Mouse (Mus musculus) limb, embryonic 14.5 days (tissue): ENCODE data around the gene Cdca4. TPM values are rescaled to one million over a fixed set of nuclear protein-coding genes. Genes with fewer than 3 reads are reported as not detected.

Experiments
- ATAC-seq: fragments of 200-750 bp; cut with Nextera tagmentation; 2 replicates; pipeline ENCODE4 v1.8.0; 2017; ENCODE audit warnings: low read depth, moderate number of reproducible peaks, moderate TSS enrichment; ENCODE audit not compliant: low FRiP score
- DNase-seq: peaks from one replicate; pipeline ENCODE4 v3.0.0-alpha.2; 2015; ENCODE audit warnings: low spot score
- H3K27ac ChIP-seq: fragments of 300-500 bp; sonication (generic); replicated peaks from 2 replicates; pipeline ENCODE4 v1.5.1; 2014; ENCODE audit warnings: low read depth, mild to moderate bottlenecking, low read length, moderate library complexity, mixed read lengths
- H3K27me3 ChIP-seq: fragments of 300-500 bp; sonication (generic); 2 replicates; pipeline ENCODE4 v1.6.1; 2014; ENCODE audit warnings: low read length, mixed read lengths; ENCODE audit not compliant: control insufficient read depth, insufficient read depth
- H3K36me3 ChIP-seq: fragments of 300-500 bp; sonication (generic); 2 replicates; pipeline ENCODE4 v1.6.1; 2014; ENCODE audit warnings: mild to moderate bottlenecking, low read length, moderate library complexity, mixed read lengths; ENCODE audit not compliant: control insufficient read depth, insufficient read depth
- H3K4me1 ChIP-seq: fragments of 300-500 bp; sonication (generic); 2 replicates; pipeline ENCODE4 v1.6.1; 2014; ENCODE audit warnings: antibody characterized with exemption, low read length, mixed read lengths; ENCODE audit not compliant: control insufficient read depth, insufficient read depth
- H3K4me2 ChIP-seq: fragments of 300-500 bp; sonication (generic); replicated peaks from 2 replicates; pipeline ENCODE4 v1.6.1; 2014; ENCODE audit warnings: low read depth, mild to moderate bottlenecking, low read length, moderate library complexity; ENCODE audit not compliant: severe bottlenecking
- H3K4me3 ChIP-seq: fragments of 300-500 bp; sonication (generic); replicated peaks from 2 replicates; pipeline ENCODE4 v1.5.1; 2014; ENCODE audit warnings: low read length
- H3K9ac ChIP-seq: fragments of 300-500 bp; sonication (generic); 2 replicates; pipeline ENCODE4 v1.6.1; 2014; ENCODE audit warnings: mild to moderate bottlenecking, low read depth, low read length, moderate library complexity; ENCODE audit not compliant: severe bottlenecking
- H3K9me3 ChIP-seq: fragments of 300-500 bp; sonication (generic); 2 replicates; pipeline ENCODE4 v1.6.1; 2016; ENCODE audit warnings: low read length; ENCODE audit not compliant: control insufficient read depth
- POLR2A ChIP-seq: fragments of 200-500 bp; IDR thresholded peaks from 2 replicates; pipeline ENCODE4 v1.8.0; 2012; ENCODE audit warnings: inconsistent platforms, mild to moderate bottlenecking, moderate library complexity, borderline replicate concordance; ENCODE audit not compliant: insufficient read depth, insufficient read length; ENCODE audit errors: extremely low read depth
- WGBS: fragments of 180-500 bp; shearing (Covaris S2); extraction: QIAGEN DNeasy Blood & Tissue Kit; methylation state at CpG from one replicate; pipeline ENCODE4 v1.1.7; 2014; 5-methylcytosine and 5-hydroxymethylcytosine counted together
- polyA plus RNA-seq, 2 experiments: library from polyadenylated mRNA; depleted of rRNA in 1 of 2; stranded (reverse) in 1 of 2; unstranded in 1 of 2; fragments of >200 nt; fragmentation: Nextera tagmentation in 1 of 2; extraction: Ambion mirVana in 1 of 2; gene quantifications; 2 replicates each; pipeline versions ENCODE4 v1.2.1 to v1.2.3; 2012 to 2014

The Cdca4 gene
- polyA plus RNA-seq, 2 experiments = 81.0 to 113 TPM

- H3K36me3 ChIP-seq = no peaks in the 10 kb centered on the region
These were observed 28.1 kb upstream of the Cdca4 start for GRCm38 (mm10) chr12:112857021-112857925.

GRCm38 (mm10) chr12:112856338-112856737 is 27.1 kb upstream of the Cdca4 start:
- TF ChIP-seq POLR2A = no peak
- Histone ChIP-seq H3K9ac (no peak overlapping the region), H3K4me1 (no peaks in the 10 kb centered on the region), H3K9me3 (no peaks in the 10 kb centered on the region), H3K4me3 (no peak overlapping the region), H3K36me3 (no peaks in the 10 kb centered on the region), H3K4me2 (no peak overlapping the region), H3K27ac (no peak overlapping the region), H3K27me3 (no peaks in the 10 kb centered on the region)
- no peak for ATAC-seq
- DNase-seq = no peak
- WGBS = 84% methylated on average over 3 of the region's 3 CpGs

More at GRCm38 (mm10) chr12:112857021-112857925, 28.1 kb upstream of the Cdca4 start:
- no peaks in the 10 kb centered on the region for H3K4me1 ChIP-seq
- H3K9me3 ChIP-seq = no peaks in the 10 kb centered on the region
- H3K27ac ChIP-seq = no peak overlapping the region
- no peaks in the 10 kb centered on the region for H3K27me3 ChIP-seq
- no peak overlapping the region for H3K4me2 ChIP-seq
- TF ChIP-seq POLR2A = no peak
- ATAC-seq (no peak), DNase-seq (no peak)
- H3K4me3 ChIP-seq = no peak overlapping the region
- H3K9ac ChIP-seq = no peak overlapping the region
- 60% methylated on average over 9 of the region's 9 CpGs for WGBS

- Histone ChIP-seq H3K4me3 (no peak overlapping the region), H3K27ac (no peak overlapping the region), H3K9ac (no peak overlapping the region), H3K9me3 (no peaks in the 10 kb centered on the region), H3K4me1 (no peaks in the 10 kb centered on the region), H3K36me3 (no peaks in the 10 kb centered on the region), H3K27me3 (no peaks in the 10 kb centered on the region), H3K4me2 (no peak overlapping the region)
- ATAC-seq = no peak
- no peak for DNase-seq
- TF ChIP-seq POLR2A = no peak
- WGBS = 72% methylated on average over 7 of the region's 7 CpGs
These were observed 25.5 kb upstream of the Cdca4 start for GRCm38 (mm10) chr12:112854610-112855333.

- TF ChIP-seq POLR2A = no peak
- WGBS = 74% methylated on average over 11 of the region's 11 CpGs
- H3K27ac ChIP-seq = no peak overlapping the region
- no peak for DNase-seq
- H3K36me3 ChIP-seq = no peaks in the 10 kb centered on the region
- no peaks in the 10 kb centered on the region for H3K9me3 ChIP-seq
- no peaks in the 10 kb centered on the region for H3K4me1 ChIP-seq
- no peak overlapping the region for H3K4me3 ChIP-seq
- no peaks in the 10 kb centered on the region for H3K27me3 ChIP-seq
- H3K9ac ChIP-seq = no peak overlapping the region
- H3K4me2 ChIP-seq = no peak overlapping the region
- ATAC-seq = no peak
These were observed 24.0 kb upstream of the Cdca4 start for GRCm38 (mm10) chr12:112853050-112853729.

DNA sequence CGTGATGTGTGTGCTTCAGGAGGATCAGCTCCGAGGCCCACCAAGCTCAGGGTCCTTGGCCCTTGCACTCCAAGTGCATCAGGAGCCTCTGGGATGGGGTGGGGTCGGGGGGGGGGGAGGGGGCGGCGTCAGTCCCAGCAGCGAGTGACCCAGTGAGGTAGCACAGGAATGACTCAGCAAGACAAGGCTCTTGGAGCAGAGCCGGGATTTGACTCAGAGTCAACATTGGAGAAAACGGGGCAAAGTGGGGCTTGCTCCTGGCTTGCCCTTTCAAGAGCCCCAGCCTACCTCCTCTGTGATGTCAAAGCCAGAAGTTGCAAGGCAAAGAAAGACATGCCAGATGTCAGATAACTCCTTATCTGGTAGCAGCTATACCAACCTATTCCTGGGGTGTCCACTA is 21.9 kb upstream of the Cdca4 start:
- no peak for ATAC-seq
- no peaks in the 10 kb centered on the region for H3K36me3 ChIP-seq
- TF ChIP-seq POLR2A = no peak
- H3K4me1 ChIP-seq = no peaks in the 10 kb centered on the region
- DNase-seq = no peak
- H3K27me3 ChIP-seq = no peaks in the 10 kb centered on the region
- no peak overlapping the region for H3K4me3 ChIP-seq
- H3K27ac ChIP-seq = no peak overlapping the region
- WGBS = 38% methylated on average over 5 of the region's 8 CpGs
- no peaks in the 10 kb centered on the region for H3K9me3 ChIP-seq
- H3K4me2 ChIP-seq = no peak overlapping the region
- H3K9ac ChIP-seq = no peak overlapping the region
